Mouse (Mus musculus): ENCODE data around the gene Fut2.

Gene Fut2

GRCm38 (mm10) chr7:45625481-45625880 is 40.7 kb downstream of the Fut2 start:
- in situ Hi-C loops (cut with MboI; ENCODE audit: unreplicated experiment in 2 of 2) = no loop called here

GRCm38 (mm10) chr7:45624718-45625117 is 41.5 kb downstream of the Fut2 start:
- in situ Hi-C loops (cut with MboI; ENCODE audit: unreplicated experiment in 2 of 2) = no loop called here

GRCm38 (mm10) chr7:45623507-45623906 is 42.7 kb downstream of the Fut2 start:
- in situ Hi-C loops (cut with MboI; ENCODE audit: unreplicated experiment in 2 of 2) = no loop called here

- in situ Hi-C loops (cut with MboI; ENCODE audit: unreplicated experiment in 2 of 2) = no loop called here
Measured at GRCm38 (mm10) chr7:45621443-45621842, 44.8 kb downstream of the Fut2 start, which contains the start of gene Izumo1. Izumo1 (plus strand) TSS chr7:45621811.

GRCm38 (mm10) chr7:45619592-45619991 is 46.6 kb downstream of the Fut2 start:
- in situ Hi-C loops (cut with MboI; ENCODE audit: unreplicated experiment in 2 of 2) = no loop called here

GRCm38 (mm10) chr7:45618316-45618715 is 47.9 kb downstream of the Fut2 start:
- in situ Hi-C loops (cut with MboI; ENCODE audit: unreplicated experiment in 2 of 2) = no loop called here

GRCm38 (mm10) chr7:45617042-45617695 is 49.0 kb downstream of the Fut2 start, which contains the start of gene Fut1:
Fut1 (plus strand) TSS chr7:45617289.
- in situ Hi-C loops (cut with MboI; ENCODE audit: unreplicated experiment in 2 of 2) = no loop called here

GRCm38 (mm10) chr7:45616277-45616676 is 49.9 kb downstream of the Fut2 start:
- in situ Hi-C loops (cut with MboI; ENCODE audit: unreplicated experiment in 2 of 2) = no loop called here

GRCm38 (mm10) chr7:45609511-45609910 is 56.7 kb downstream of the Fut2 start:
- in situ Hi-C loops (cut with MboI; ENCODE audit: unreplicated experiment in 2 of 2) = no loop called here

- in situ Hi-C loops (cut with MboI; ENCODE audit: unreplicated experiment in 2 of 2) = no loop called here
Measured at GRCm38 (mm10) chr7:45605704-45606289, 60.4 kb downstream of the Fut2 start.

GRCm38 (mm10) chr7:45598960-45599879 is 67.0 kb downstream of the Fut2 start:
- in situ Hi-C loops (cut with MboI; ENCODE audit: unreplicated experiment in 2 of 2) = loop anchor here (5.0 to 10.0 kb wide), 2 partner anchors 37 to 86 kb away; partner anchors contain the start of gene Ntn5 (in 1 of the 2)

All from v-Abl transformed pro-B cells (cell line).